Mouse (Mus musculus) bone marrow macrophage, adult 2 months (primary cell): ENCODE measurements around the gene Smim6.

Source experiments
- CTCF ChIP-seq: IDR thresholded peaks from 2 replicates; pipeline ENCODE4 v1.5.1; 2012; ENCODE audit warnings: low read depth, mild to moderate bottlenecking, low read length, moderate library complexity
- POLR2A ChIP-seq: IDR thresholded peaks from 2 replicates; pipeline ENCODE4 v1.6.1; 2012; ENCODE audit warnings: mild to moderate bottlenecking, low read depth, low read length, borderline replicate concordance

DNA sequence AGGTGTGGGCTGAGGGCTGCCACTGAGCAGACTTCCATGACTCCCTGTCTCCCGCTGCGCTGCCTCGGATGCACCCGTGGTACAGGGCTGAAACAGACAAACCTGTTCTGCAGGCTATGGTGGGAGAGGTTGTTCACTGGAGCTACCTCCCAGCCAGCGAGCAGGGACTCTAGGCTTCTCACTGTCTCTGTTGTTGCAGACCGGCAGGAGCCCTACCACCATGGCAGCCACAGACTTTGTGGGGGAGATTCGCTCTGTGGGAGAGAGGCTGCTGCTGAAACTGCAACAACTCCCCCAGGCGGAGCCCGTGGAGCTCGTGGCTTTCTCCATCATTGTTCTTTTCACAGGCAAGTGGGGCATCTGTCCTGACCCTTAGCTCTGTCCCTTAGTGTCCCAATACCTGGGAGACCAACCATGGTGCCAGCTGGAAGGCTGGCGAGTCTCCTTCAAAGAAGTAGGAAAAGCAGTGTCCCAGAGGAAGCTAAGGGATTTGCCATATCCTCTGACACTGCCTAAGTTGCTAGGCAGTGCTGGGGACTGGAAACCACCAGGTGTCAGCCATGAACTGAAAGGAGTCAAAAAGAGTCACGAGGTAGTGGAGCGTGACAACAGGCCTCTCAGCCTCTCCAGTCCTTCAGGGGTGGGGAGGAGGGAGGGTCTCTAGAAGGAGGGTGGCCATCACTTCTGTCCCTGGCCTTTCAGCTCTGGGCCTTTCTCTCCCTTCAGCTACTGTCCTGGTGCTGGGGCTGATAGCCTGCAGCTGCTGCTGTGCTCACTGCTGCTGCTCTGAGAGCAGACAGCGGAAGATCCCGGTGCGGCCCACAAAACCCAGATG lies 6.6 kb upstream of the Smim6 start:
- no peak for TF ChIP-seq POLR2A
- no peak for TF ChIP-seq CTCF
